Mouse (Mus musculus) heart, embryonic 10.5 days (tissue): ENCODE measurements at regions not wholly inside any gene's neighbourhood (a gene's known extent, or its start where the extent isn't known, plus 50 kb on each side); places are given as distances from the start of the nearest gene placed in this dataset.

Experiments
- DNase-seq: peaks from one replicate; pipeline ENCODE4 v3.0.0-alpha.2; 2017; ENCODE audit warnings: low spot score
- H3K27ac ChIP-seq: fragments of 300-500 bp; sonication (generic); 2 replicates; pipeline ENCODE4 v1.5.1; 2016; ENCODE audit warnings: mild to moderate bottlenecking
- H3K27me3 ChIP-seq: fragments of 300-500 bp; sonication (generic); 2 replicates; pipeline ENCODE4 v1.6.1; 2016; ENCODE audit warnings: mild to moderate bottlenecking; ENCODE audit not compliant: poor library complexity, insufficient read depth, severe bottlenecking
- H3K36me3 ChIP-seq: fragments of 300-500 bp; sonication (generic); 2 replicates; pipeline ENCODE4 v1.6.1; 2016; ENCODE audit warnings: mild to moderate bottlenecking, moderate library complexity
- H3K4me1 ChIP-seq: fragments of 300-500 bp; sonication (generic); 2 replicates; pipeline ENCODE4 v1.6.1; 2016; ENCODE audit warnings: mild to moderate bottlenecking
- H3K4me3 ChIP-seq: fragments of 300-500 bp; sonication (generic); 2 replicates; pipeline ENCODE4 v1.5.1; 2016; ENCODE audit warnings: mild to moderate bottlenecking, moderate library complexity
- H3K9me3 ChIP-seq: fragments of 300-500 bp; sonication (generic); 2 replicates; pipeline ENCODE4 v1.6.1; 2016; ENCODE audit warnings: mild to moderate bottlenecking, moderate library complexity
- WGBS: fragments of 180-500 bp; shearing (Covaris S2); methylation state at CpG from one replicate; pipeline ENCODE4 v1.1.7; 2016; 5-methylcytosine and 5-hydroxymethylcytosine counted together

GRCm38 (mm10) chr6:67163947-67164346, 74.0 kb upstream of the Serbp1 start:
- H3K9me3 ChIP-seq = no peaks in the 10 kb centered on the region
- peaks cover 3% of the 10 kb centered on the region; the same call in 1 of the 2 replicates for H3K4me1 ChIP-seq
- H3K36me3 ChIP-seq = no peaks in the 10 kb centered on the region
- no peak for DNase-seq
- H3K4me3 ChIP-seq = no peak overlapping the region
- H3K27ac ChIP-seq = no peak overlapping the region
- no peaks in the 10 kb centered on the region for H3K27me3 ChIP-seq
- 62% methylated on average over 2 of the region's 2 CpGs for WGBS

DNA sequence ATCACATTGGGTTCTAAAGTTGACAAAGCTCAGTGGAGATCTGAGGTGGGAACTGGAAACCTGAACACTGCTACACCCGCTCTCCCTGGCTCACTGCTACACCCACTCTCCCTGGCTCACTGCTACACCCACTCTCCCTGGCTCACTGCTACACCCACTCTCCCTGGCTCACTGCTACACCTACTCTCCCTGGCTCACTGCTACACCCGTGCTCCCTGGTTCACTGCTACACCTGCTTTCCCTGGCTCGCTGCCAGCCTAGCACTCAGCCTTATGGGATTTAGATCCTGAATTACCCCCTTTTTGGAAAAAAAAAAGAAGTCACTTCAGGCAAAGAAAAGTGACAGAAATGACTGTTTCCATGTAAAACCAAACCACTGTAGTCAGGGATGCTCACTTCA, 75.2 kb upstream of the Serbp1 start:
- no peak overlapping the region for H3K4me3 ChIP-seq
- H3K27ac ChIP-seq = no peak overlapping the region
- DNase-seq = no peak
- H3K36me3 ChIP-seq = no peaks in the 10 kb centered on the region
- no peaks in the 10 kb centered on the region for H3K9me3 ChIP-seq
- no peaks in the 10 kb centered on the region for H3K27me3 ChIP-seq
- H3K4me1 ChIP-seq = peaks cover 3% of the 10 kb centered on the region; the same call in 1 of the 2 replicates
- WGBS = 77% methylated on average over 3 of the region's 3 CpGs

- Histone ChIP-seq H3K4me1 (peaks cover 3% of the 10 kb centered on the region; the same call in 1 of the 2 replicates), H3K36me3 (no peaks in the 10 kb centered on the region), H3K4me3 (no peak overlapping the region), H3K27ac (no peak overlapping the region), H3K9me3 (no peaks in the 10 kb centered on the region), H3K27me3 (no peaks in the 10 kb centered on the region)
- 56% methylated on average over 7 of the region's 7 CpGs for WGBS
- DNase-seq = peak; percentile 93
Observed at GRCm38 (mm10) chr6:67161610-67162009, 76.4 kb upstream of the Serbp1 start.

DNA sequence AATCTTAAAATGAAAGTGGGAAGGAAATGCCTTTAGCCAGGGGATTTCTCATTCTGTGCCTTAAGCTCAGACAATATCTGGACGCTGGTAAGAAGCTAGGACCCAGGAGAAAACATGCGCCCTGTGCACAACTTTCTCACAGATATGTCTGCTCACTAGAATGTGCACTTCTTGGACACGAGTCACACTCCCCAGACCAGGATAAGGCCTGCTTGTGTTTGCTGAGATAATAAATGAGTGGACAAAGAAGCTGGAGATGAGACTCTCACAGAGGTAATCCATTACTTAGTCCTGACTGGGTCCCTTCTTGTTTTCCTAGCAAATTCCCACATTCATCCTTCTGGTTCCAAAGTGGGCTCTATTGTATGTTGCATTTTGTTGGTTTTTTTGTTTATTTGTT, 77.4 kb upstream of the Serbp1 start:
- no peaks in the 10 kb centered on the region for H3K36me3 ChIP-seq
- H3K27ac ChIP-seq = no peak overlapping the region; the same call in 1 of the 2 replicates
- H3K9me3 ChIP-seq = no peaks in the 10 kb centered on the region
- DNase-seq = no peak
- H3K4me3 ChIP-seq = no peak overlapping the region
- H3K4me1 ChIP-seq = peaks cover 3% of the 10 kb centered on the region; the same call in 1 of the 2 replicates
- no peaks in the 10 kb centered on the region for H3K27me3 ChIP-seq
- WGBS = 60% methylated on average over 3 of the region's 3 CpGs

GRCm38 (mm10) chr6:67159726-67160523, 78.1 kb upstream of the Serbp1 start:
- no peak overlapping the region for H3K4me3 ChIP-seq
- no peak for DNase-seq
- no peaks in the 10 kb centered on the region for H3K9me3 ChIP-seq
- H3K27me3 ChIP-seq = no peaks in the 10 kb centered on the region
- WGBS = 71% methylated on average over 5 of the region's 5 CpGs
- H3K4me1 ChIP-seq = peaks cover 3% of the 10 kb centered on the region; the same call in 1 of the 2 replicates
- no peaks in the 10 kb centered on the region for H3K36me3 ChIP-seq
- peak overlapping the region; percentile 25; the same call in 1 of the 2 replicates for H3K27ac ChIP-seq

- Histone ChIP-seq H3K27me3 (no peaks in the 10 kb centered on the region), H3K4me1 (peaks cover 3% of the 10 kb centered on the region; the same call in 1 of the 2 replicates), H3K27ac (peak overlapping the region; percentile 25; the same call in 1 of the 2 replicates), H3K9me3 (no peaks in the 10 kb centered on the region), H3K36me3 (no peaks in the 10 kb centered on the region), H3K4me3 (no peak overlapping the region)
- no peak for DNase-seq
- 21% methylated on average over 2 of the region's 2 CpGs for WGBS
Observed at GRCm38 (mm10) chr6:67159224-67159623, 78.8 kb upstream of the Serbp1 start.

GRCm38 (mm10) chr6:67158765-67159164, 79.2 kb upstream of the Serbp1 start:
- no peak overlapping the region for H3K4me3 ChIP-seq
- H3K27ac ChIP-seq = no peak overlapping the region
- no peaks in the 10 kb centered on the region for H3K27me3 ChIP-seq
- peaks cover 3% of the 10 kb centered on the region; the same call in 1 of the 2 replicates for H3K4me1 ChIP-seq
- WGBS = 4% methylated on average over 10 of the region's 10 CpGs
- H3K36me3 ChIP-seq = no peaks in the 10 kb centered on the region
- H3K9me3 ChIP-seq = no peaks in the 10 kb centered on the region
- DNase-seq = peak; percentile 93

GRCm38 (mm10) chr6:67152845-67153468, 85.0 kb upstream of the Serbp1 start:
- no peak overlapping the region for H3K4me3 ChIP-seq
- no peaks in the 10 kb centered on the region for H3K9me3 ChIP-seq
- H3K27me3 ChIP-seq = peaks cover 18% of the 10 kb centered on the region; the same call in 1 of the 2 replicates
- no peak overlapping the region for H3K27ac ChIP-seq
- H3K36me3 ChIP-seq = no peaks in the 10 kb centered on the region
- WGBS = 73% methylated on average over 3 of the region's 3 CpGs
- H3K4me1 ChIP-seq = peaks cover 8% of the 10 kb centered on the region
- no peak for DNase-seq

DNA sequence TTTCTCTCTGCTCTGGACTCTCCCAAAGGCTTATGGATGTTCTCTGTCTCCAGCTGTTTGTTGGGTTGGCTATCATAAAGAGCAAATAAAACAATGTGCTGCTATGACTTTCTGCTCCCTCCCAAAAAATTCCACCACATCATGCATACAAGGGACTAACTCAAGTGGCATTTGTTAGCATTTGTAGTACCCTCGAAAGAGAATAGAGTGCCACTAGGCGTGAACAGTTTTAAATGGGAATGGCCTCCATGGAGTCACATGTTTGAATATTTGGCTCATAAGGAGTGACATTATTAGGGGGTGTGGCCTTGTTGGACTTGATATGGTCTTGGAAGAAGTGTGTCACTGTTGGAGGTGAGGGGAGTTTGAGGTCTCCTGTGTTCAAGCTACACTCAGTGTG, 86.5 kb upstream of the Serbp1 start:
- Histone ChIP-seq H3K27ac (no peak overlapping the region), H3K36me3 (no peaks in the 10 kb centered on the region), H3K9me3 (no peaks in the 10 kb centered on the region), H3K27me3 (peaks cover 28% of the 10 kb centered on the region; the same call in 1 of the 2 replicates), H3K4me1 (peaks cover 8% of the 10 kb centered on the region), H3K4me3 (no peak overlapping the region)
- no peak for DNase-seq
- 90% methylated on average over 2 of the region's 2 CpGs for WGBS

GRCm38 (mm10) chr6:67149425-67149824, 88.6 kb upstream of the Serbp1 start:
- H3K27ac ChIP-seq = no peak overlapping the region
- H3K4me3 ChIP-seq = no peak overlapping the region
- H3K27me3 ChIP-seq = peaks cover 35% of the 10 kb centered on the region
- 10% methylated on average over 2 of the region's 2 CpGs for WGBS
- DNase-seq = peak; percentile 68
- H3K36me3 ChIP-seq = no peaks in the 10 kb centered on the region
- H3K4me1 ChIP-seq = peaks cover 14% of the 10 kb centered on the region
- no peaks in the 10 kb centered on the region for H3K9me3 ChIP-seq

GRCm38 (mm10) chr6:67146708-67147107, 91.3 kb upstream of the Serbp1 start:
- 22% methylated on average over 4 of the region's 4 CpGs for WGBS
- Histone ChIP-seq H3K27me3 (peaks cover 52% of the 10 kb centered on the region), H3K4me1 (peaks cover 14% of the 10 kb centered on the region), H3K27ac (no peak overlapping the region), H3K4me3 (no peak overlapping the region), H3K36me3 (no peaks in the 10 kb centered on the region), H3K9me3 (no peaks in the 10 kb centered on the region)
- DNase-seq = no peak

GRCm38 (mm10) chr6:67145969-67146368, 92.0 kb upstream of the Serbp1 start:
- Histone ChIP-seq H3K4me1 (peaks cover 14% of the 10 kb centered on the region), H3K9me3 (no peaks in the 10 kb centered on the region), H3K36me3 (no peaks in the 10 kb centered on the region), H3K27me3 (peaks cover 54% of the 10 kb centered on the region), H3K27ac (no peak overlapping the region), H3K4me3 (no peak overlapping the region)
- WGBS = 32% methylated on average over 5 of the region's 5 CpGs
- peak; percentile 66 for DNase-seq
